Mouse (Mus musculus): ENCODE measurements around the gene Fbxo47. TPM values are rescaled to one million over a fixed set of nuclear protein-coding genes. Genes with fewer than 3 reads are reported as not detected.

The Fbxo47 gene
- polyA plus RNA-seq, 1 experiment from 2014 or later, result 0.29 TPM

GRCm38 (mm10) chr11:97825295-97825694 lies 58.7 kb downstream of the Fbxo47 start:
- Histone ChIP-seq H3K27me3 (replicated peaks; ENCODE audit: insufficient read depth, low read length) (no peaks in the 10 kb centered on the region), H3K4me3 (ENCODE audit: low read depth, low read length) (no peak overlapping the region), H3K27ac (ENCODE audit: low read length) (no peak overlapping the region), H3K9me3 (ENCODE audit: low read length) (no peaks in the 10 kb centered on the region), H3K9ac (replicated peaks; ENCODE audit: low read depth) (no peak overlapping the region), H3K36me3 (ENCODE audit: insufficient read depth, low read length) (peaks cover 43% of the 10 kb centered on the region), H3K4me2 (replicated peaks; ENCODE audit: low read depth, low read length) (no peak overlapping the region), H3K4me1 (ENCODE audit: insufficient read depth, low read depth, low read length) (no peaks in the 10 kb centered on the region)
- 77% methylated on average over 10 of the region's 10 CpGs for WGBS
- TF ChIP-seq EP300 (IDR thresholded peaks at IDR 0.05), result no peak
- TF ChIP-seq CTCF (IDR thresholded peaks at IDR 0.05), result no peak
- peak; percentile 11 for DNase-seq (ENCODE audit: low spot score)
- ATAC-seq, result peak; percentile 48; the same call in 1 of the 2 replicates

- no peak overlapping the region for H3K9ac ChIP-seq (replicated peaks; ENCODE audit: low read depth)
- no peaks in the 10 kb centered on the region for H3K4me1 ChIP-seq (ENCODE audit: insufficient read depth, low read depth, low read length)
- no peaks in the 10 kb centered on the region for H3K9me3 ChIP-seq (ENCODE audit: low read length)
- H3K4me2 ChIP-seq (replicated peaks; ENCODE audit: low read depth, low read length), result no peak overlapping the region
- no peak for TF ChIP-seq CTCF (IDR thresholded peaks at IDR 0.05)
- TF ChIP-seq EP300 (IDR thresholded peaks at IDR 0.05), result no peak
- DNase-seq (ENCODE audit: low spot score), result peak; percentile 52
- no peak overlapping the region for H3K4me3 ChIP-seq (ENCODE audit: low read depth, low read length)
- ATAC-seq, result peak; percentile 40
- H3K36me3 ChIP-seq (ENCODE audit: insufficient read depth, low read length), result peaks cover 42% of the 10 kb centered on the region
- H3K27ac ChIP-seq (ENCODE audit: low read length), result no peak overlapping the region
- WGBS, result 60% methylated on average over 6 of the region's 6 CpGs
- H3K27me3 ChIP-seq (replicated peaks; ENCODE audit: insufficient read depth, low read length), result no peaks in the 10 kb centered on the region
Observed at GRCm38 (mm10) chr11:97824895-97825294, 59.1 kb downstream of the Fbxo47 start.

GRCm38 (mm10) chr11:97824168-97824567 lies 59.8 kb downstream of the Fbxo47 start:
- no peaks in the 10 kb centered on the region for H3K27me3 ChIP-seq (replicated peaks; ENCODE audit: insufficient read depth, low read length)
- peaks cover 36% of the 10 kb centered on the region for H3K36me3 ChIP-seq (ENCODE audit: insufficient read depth, low read length)
- TF ChIP-seq EP300 (IDR thresholded peaks at IDR 0.05) (no peak), CTCF (IDR thresholded peaks at IDR 0.05) (no peak)
- no peak overlapping the region for H3K27ac ChIP-seq (ENCODE audit: low read length)
- 94% methylated on average over 11 of the region's 11 CpGs for WGBS
- no peak for DNase-seq (ENCODE audit: low spot score)
- no peak for ATAC-seq
- no peak overlapping the region for H3K4me3 ChIP-seq (ENCODE audit: low read depth, low read length)
- no peak overlapping the region for H3K9ac ChIP-seq (replicated peaks; ENCODE audit: low read depth)
- no peaks in the 10 kb centered on the region for H3K4me1 ChIP-seq (ENCODE audit: insufficient read depth, low read depth, low read length)
- no peak overlapping the region for H3K4me2 ChIP-seq (replicated peaks; ENCODE audit: low read depth, low read length)
- H3K9me3 ChIP-seq (ENCODE audit: low read length), result no peaks in the 10 kb centered on the region

- Histone ChIP-seq H3K4me3 (ENCODE audit: low read depth, low read length) (no peak overlapping the region), H3K27me3 (replicated peaks; ENCODE audit: insufficient read depth, low read length) (no peaks in the 10 kb centered on the region), H3K9ac (replicated peaks; ENCODE audit: low read depth) (no peak overlapping the region), H3K4me2 (replicated peaks; ENCODE audit: low read depth, low read length) (no peak overlapping the region), H3K36me3 (ENCODE audit: insufficient read depth, low read length) (peaks cover 36% of the 10 kb centered on the region), H3K9me3 (ENCODE audit: low read length) (no peaks in the 10 kb centered on the region), H3K4me1 (ENCODE audit: insufficient read depth, low read depth, low read length) (peaks cover 7% of the 10 kb centered on the region), H3K27ac (ENCODE audit: low read length) (no peak overlapping the region)
- TF ChIP-seq CTCF (IDR thresholded peaks at IDR 0.05) (no peak), EP300 (IDR thresholded peaks at IDR 0.05) (no peak)
- ATAC-seq, result no peak
- DNase-seq (ENCODE audit: low spot score), result no peak
- WGBS, result 71% methylated on average over 20 of the region's 20 CpGs
Observed at GRCm38 (mm10) chr11:97822840-97823603, 60.9 kb downstream of the Fbxo47 start.

- Histone ChIP-seq H3K36me3 (ENCODE audit: insufficient read depth, low read length) (peaks cover 23% of the 10 kb centered on the region; the same call in 1 of the 2 replicates), H3K9me3 (ENCODE audit: low read length) (no peaks in the 10 kb centered on the region), H3K4me2 (replicated peaks; ENCODE audit: low read depth, low read length) (no peak overlapping the region), H3K9ac (replicated peaks; ENCODE audit: low read depth) (no peak overlapping the region), H3K27me3 (replicated peaks; ENCODE audit: insufficient read depth, low read length) (no peaks in the 10 kb centered on the region), H3K4me1 (ENCODE audit: insufficient read depth, low read depth, low read length) (peaks cover 13% of the 10 kb centered on the region), H3K27ac (ENCODE audit: low read length) (0 out of 2 replicates have a peak overlapping the region, but pooled peaks have one; percentile 9), H3K4me3 (ENCODE audit: low read depth, low read length) (no peak overlapping the region)
- DNase-seq (ENCODE audit: low spot score), result no peak
- ATAC-seq, result no peak
- TF ChIP-seq CTCF (IDR thresholded peaks at IDR 0.05) (no peak), EP300 (IDR thresholded peaks at IDR 0.05) (no peak)
- 84% methylated on average over 8 of the region's 8 CpGs for WGBS
Observed at GRCm38 (mm10) chr11:97821401-97822064, 62.4 kb downstream of the Fbxo47 start.

- no peaks in the 10 kb centered on the region for H3K9me3 ChIP-seq (ENCODE audit: low read length)
- H3K36me3 ChIP-seq (ENCODE audit: insufficient read depth, low read length), result peaks cover 18% of the 10 kb centered on the region; the same call in 1 of the 2 replicates
- peaks cover 13% of the 10 kb centered on the region for H3K4me1 ChIP-seq (ENCODE audit: insufficient read depth, low read depth, low read length)
- 29% methylated on average over 4 of the region's 4 CpGs for whole genome bisulfite sequencing
- no peak overlapping the region for H3K4me3 ChIP-seq (ENCODE audit: low read depth, low read length)
- TF ChIP-seq EP300 (IDR thresholded peaks at IDR 0.05) (no peak), CTCF (IDR thresholded peaks at IDR 0.05) (no peak)
- 0 out of 2 replicates have a peak overlapping the region, but pooled peaks have one; percentile 9 for H3K27ac ChIP-seq (ENCODE audit: low read length)
- no peak overlapping the region for H3K9ac ChIP-seq (replicated peaks; ENCODE audit: low read depth)
- no peak for DNase-seq (ENCODE audit: low spot score)
- ATAC-seq, result no peak
- no peak overlapping the region for H3K4me2 ChIP-seq (replicated peaks; ENCODE audit: low read depth, low read length)
- H3K27me3 ChIP-seq (replicated peaks; ENCODE audit: insufficient read depth, low read length), result no peaks in the 10 kb centered on the region
Observed at GRCm38 (mm10) chr11:97820840-97821239, 63.1 kb downstream of the Fbxo47 start.

All from lung, postnatal 0 days (tissue).